Mouse (Mus musculus) Patski (cell line): ENCODE results near the gene Taar9. TPM values are rescaled to one million over a fixed set of nuclear protein-coding genes. Genes with fewer than 3 reads are reported as not detected.
"Not testable (repeated sequence)": the region's sequence is repeated elsewhere in the genome, so short reads cannot be mapped to it uniquely, and the experiment has no call there.

Experiments
- ATAC-seq: fragments of 100-300 bp; one replicate; pipeline ENCODE4 v1.8.0; 2021
- CTCF ChIA-PET: fragments of 350-600 bp; sonication (Branson Sonifier 250); formaldehyde crosslinking; loops from one replicate; lab custom pipeline; 2022; ENCODE audit warnings: inconsistent platforms; lab: Charles Lee
- POLR2A ChIA-PET: fragments of 350-600 bp; sonication (Branson Sonifier 250); formaldehyde crosslinking; loops from one replicate; lab custom pipeline; 2022; ENCODE audit warnings: antibody characterized with exemption, inconsistent platforms; lab: Charles Lee
- DNase-seq: peaks from one replicate; pipeline ENCODE4 v3.0.0-alpha.2; 2011; ENCODE audit warnings: low read depth, low spot score
- H3K27me3 ChIP-seq: fragments of 371-371 bp; one replicate; pipeline ENCODE4 v1.5.1; 2021
- CTCF ChIP-seq: fragments of 100-300 bp; IDR thresholded peaks from one replicate; pipeline ENCODE4 v1.5.1; 2021
- in situ Hi-C: fragments of 300-500 bp; cut with MboI; formaldehyde crosslinking; loops from 3 replicates; pipeline ENCODE4 v1.11.1; 2018; ENCODE audit warnings: low pct_unique_long_range_greater_than_20kb, mixed read lengths
- polyA plus RNA-seq: library from polyadenylated mRNA; unstranded; gene quantifications from one replicate; pipeline ENCODE4 v1.2.3, GENCODE M21; 2021

Taar9 gene
- polyA plus RNA-seq, 1 experiment from 2014 or later = not detected

GRCm38 (mm10) chr10:24131451-24132262 is 22.3 kb upstream of the Taar9 start:
- POLR2A ChIA-PET = interaction anchor here (0.5 to 1.1 kb wide), 2 partner anchors 10 to 22 kb away, joined by 3 read pairs; no protein-coding TSS in a partner anchor
- CTCF ChIA-PET = interaction anchor here (0.6 to 1.8 kb wide), 14 partner anchors 8 to 321 kb away, joined by 3 to 6 read pairs (median 3); partner anchors contain the start of gene Taar9
- in situ Hi-C loops = loop anchor here (5.0 kb wide), 1 partner anchor 314 kb away; no protein-coding TSS in a partner anchor
- peak; percentile 57 for TF ChIP-seq CTCF
- DNase-seq (no peak), ATAC-seq (peak; percentile 71)
- no peaks in the 10 kb centered on the region for H3K27me3 ChIP-seq

- in situ Hi-C loops = no loop called here
- no peak for ATAC-seq
- POLR2A ChIA-PET = no interaction called here
- peak; percentile 63 for TF ChIP-seq CTCF
- DNase-seq = no peak
- H3K27me3 ChIP-seq = peaks cover 25% of the 10 kb centered on the region
- CTCF ChIA-PET = interaction anchor here (1.0 to 2.1 kb wide), 4 partner anchors 9 to 31 kb away, joined by 3 to 7 read pairs (median 4); no protein-coding TSS in a partner anchor
Observed at GRCm38 (mm10) chr10:24111116-24111778, 1.9 kb upstream of the Taar9 start.

- in situ Hi-C loops = no loop called here
- ATAC-seq = no peak
- POLR2A ChIA-PET = no interaction called here
- no peak for DNase-seq
- CTCF ChIA-PET = interaction anchor here (1.1 kb wide), 1 partner anchor 23 kb away, joined by 3 read pairs; no protein-coding TSS in a partner anchor
- TF ChIP-seq CTCF = no peak
- H3K27me3 ChIP-seq = peaks cover 28% of the 10 kb centered on the region
Observed at GRCm38 (mm10) chr10:24108236-24108635, 1.1 kb downstream of the Taar9 start.

- in situ Hi-C loops = no loop called here
- ChIA-PET POLR2A (no interaction called here), CTCF (no interaction called here)
Observed at GRCm38 (mm10) chr10:24107747-24108146, 1.6 kb downstream of the Taar9 start.

GRCm38 (mm10) chr10:24103299-24103698 is 6.0 kb downstream of the Taar9 start:
- POLR2A ChIA-PET = not testable (repeated sequence)

More at GRCm38 (mm10) chr10:24107747-24108146, 1.6 kb downstream of the Taar9 start:
- DNase-seq (no peak), ATAC-seq (no peak)
- H3K27me3 ChIP-seq = peaks cover 28% of the 10 kb centered on the region
- no peak for TF ChIP-seq CTCF

GRCm38 (mm10) chr10:24101812-24102211 is 7.5 kb downstream of the Taar9 start, which contains the start of gene Taar8c:
Taar8c (minus strand) TSS chr10:24101912.
- in situ Hi-C loops, CTCF ChIA-PET, POLR2A ChIA-PET, DNase-seq, ATAC-seq: not testable (repeated sequence)
- H3K27me3 ChIP-seq = peaks cover 15% of the 10 kb centered on the region

More at GRCm38 (mm10) chr10:24103299-24103698, 6.0 kb downstream of the Taar9 start:
- ATAC-seq, CTCF ChIA-PET, in situ Hi-C loops, DNase-seq: not testable (repeated sequence)
- peaks cover 14% of the 10 kb centered on the region for H3K27me3 ChIP-seq

- DNase-seq, CTCF ChIA-PET, ATAC-seq, POLR2A ChIA-PET: not testable (repeated sequence)
- peaks cover 28% of the 10 kb centered on the region for H3K27me3 ChIP-seq
- in situ Hi-C loops = loop anchor here (25.0 kb wide), 1 partner anchor 1010 kb away; no protein-coding TSS in a partner anchor
Observed at GRCm38 (mm10) chr10:24097010-24097409, 12.3 kb downstream of the Taar9 start.

GRCm38 (mm10) chr10:24092194-24092593 is 17.1 kb downstream of the Taar9 start, which contains the start of gene Taar8b:
Taar8b (minus strand) TSS chr10:24092294.
- ChIA-PET POLR2A (no interaction called here), CTCF (no interaction called here)
- in situ Hi-C loops = loop anchor here (25.0 kb wide), 1 partner anchor 1005 kb away; no protein-coding TSS in a partner anchor
- H3K27me3 ChIP-seq = peaks cover 38% of the 10 kb centered on the region
- no peak for TF ChIP-seq CTCF
- no peak for DNase-seq
- ATAC-seq = no peak

- TF ChIP-seq CTCF = no peak
- no peak for DNase-seq
- in situ Hi-C loops = loop anchor here (25.0 kb wide), 1 partner anchor 1000 kb away; no protein-coding TSS in a partner anchor
- H3K27me3 ChIP-seq = peaks cover 28% of the 10 kb centered on the region
- no peak for ATAC-seq
- ChIA-PET CTCF (no interaction called here), POLR2A (no interaction called here)
Observed at GRCm38 (mm10) chr10:24087168-24087567, 22.2 kb downstream of the Taar9 start.

- peaks cover 28% of the 10 kb centered on the region for H3K27me3 ChIP-seq
- no peak for TF ChIP-seq CTCF
- POLR2A ChIA-PET = no interaction called here
- DNase-seq (no peak), ATAC-seq (no peak)
- CTCF ChIA-PET = interaction anchor here (1.1 kb wide), 1 partner anchor 45 kb away, joined by 3 read pairs; no protein-coding TSS in a partner anchor
- in situ Hi-C loops = loop anchor here (25.0 kb wide), 1 partner anchor 999 kb away; no protein-coding TSS in a partner anchor
Observed at GRCm38 (mm10) chr10:24086555-24086954, 22.8 kb downstream of the Taar9 start.
